Mouse (Mus musculus): ENCODE data around the gene Mki67. TPM values are rescaled to one million over a fixed set of nuclear protein-coding genes. Genes with fewer than 3 reads are reported as not detected.
"Not testable (repeated sequence)": the region's sequence is repeated elsewhere in the genome, so short reads cannot be mapped to it uniquely, and the experiment has no call there.

The Mki67 gene
- total and polyA plus RNA-seq, 3 experiments: 57.8 to 102 (median 73.1) TPM

- H3K79me2 ChIP-seq (replicated peaks; ENCODE audit: control insufficient read depth, extremely low read depth, insufficient read depth, poor library complexity, severe bottlenecking): peaks cover 3% of the 10 kb centered on the region
- H3K9ac ChIP-seq (ENCODE audit: insufficient read depth, low read depth): no peak overlapping the region
- no peaks in the 10 kb centered on the region for H3K27me3 ChIP-seq (replicated peaks)
- H3K4me3 ChIP-seq (replicated peaks in 1 of 3; ENCODE audit: low read depth in 2 of 3, low read length in 2 of 3, poor library complexity in 1 of 3): no peak overlapping the region
- no peak for DNase-seq (ENCODE audit: extremely low read depth)
- TF ChIP-seq RAD21 (IDR thresholded peaks at IDR 0.05; ENCODE audit: low read depth, low read length) (no peak), KAT2A (IDR thresholded peaks at IDR 0.05; ENCODE audit: insufficient replicate concordance, low read length) (no peak), CHD1 (IDR thresholded peaks at IDR 0.05; ENCODE audit: low read depth, low read length) (no peak), PAX5 (IDR thresholded peaks at IDR 0.05; ENCODE audit: low read length) (no peak), HCFC1 (IDR thresholded peaks at IDR 0.05; ENCODE audit: low read depth, low read length) (no peak), TBP (conservative IDR thresholded peaks at IDR 0.05; ENCODE audit: low read depth, low read length) (no peak), ZC3H11A (IDR thresholded peaks at IDR 0.05; ENCODE audit: low read depth, low read length) (no peak), ZNF384 (IDR thresholded peaks at IDR 0.05; ENCODE audit: low read depth, low read length) (no peak), USF1 (IDR thresholded peaks at IDR 0.05; ENCODE audit: low read depth, low read length) (no peak), MAZ (IDR thresholded peaks at IDR 0.05; ENCODE audit: low read depth, low read length) (no peak), MXI1 (IDR thresholded peaks at IDR 0.05; ENCODE audit: low read depth, low read length) (no peak), ELF1 (IDR thresholded peaks at IDR 0.05; ENCODE audit: low read depth, low read length) (no peak), NELFE (IDR thresholded peaks at IDR 0.05; ENCODE audit: low read depth, low read length) (no peak), MYC (IDR thresholded peaks at IDR 0.05; ENCODE audit: low read depth, low read length) (no peak), MAFK (IDR thresholded peaks at IDR 0.05; ENCODE audit: insufficient replicate concordance, low read length) (no peak), TCF12 (IDR thresholded peaks at IDR 0.05; ENCODE audit: low read depth, low read length) (no peak)
- H3K4me2 ChIP-seq (ENCODE audit: insufficient read depth, low read depth, poor library complexity, severe bottlenecking): no peak overlapping the region
- in situ Hi-C loops (cut with MboI; ENCODE audit: low pct_ligation_motif_present, low pct_unique_long_range_greater_than_20kb, low sequenced_read_pairs): no loop called here
- H3K27ac ChIP-seq (ENCODE audit: insufficient read depth, low read depth): 0 out of 2 replicates have a peak overlapping the region, but pooled peaks have one; percentile 13
- peaks cover 80 to 88% of the 10 kb centered on the region in 2 experiments for H3K36me3 ChIP-seq (replicated peaks in 1 of 2; ENCODE audit: control insufficient read depth in 1 of 2, insufficient read depth in 1 of 2, low read length in 1 of 2)
- dilution Hi-C loops (cut with MboI; ENCODE audit: extremely low pct_ligation_motif_present, extremely low pct_unique_long_range_greater_than_20kb, low sequenced_read_pairs): no loop called here
- no peaks in the 10 kb centered on the region for H3K4me1 ChIP-seq (ENCODE audit: control insufficient read depth in 1 of 2, insufficient read depth in 2 of 2)
- no peaks in the 10 kb centered on the region for H3K9me3 ChIP-seq (replicated peaks; ENCODE audit: low read length)
Measured at GRCm38 (mm10) chr7:135689396-135689795, 26.8 kb downstream of the Mki67 start.

GRCm38 (mm10) chr7:135684938-135685337, 31.2 kb downstream of the Mki67 start:
- no peaks in the 10 kb centered on the region for H3K9me3 ChIP-seq (replicated peaks; ENCODE audit: low read length)
- H3K27me3 ChIP-seq (replicated peaks): no peaks in the 10 kb centered on the region
- dilution Hi-C loops (cut with MboI; ENCODE audit: extremely low pct_ligation_motif_present, extremely low pct_unique_long_range_greater_than_20kb, low sequenced_read_pairs) (no loop called here), in situ Hi-C loops (cut with MboI; ENCODE audit: low pct_ligation_motif_present, low pct_unique_long_range_greater_than_20kb, low sequenced_read_pairs) (loop anchor here (5.0 kb wide), 1 partner anchor 52 kb away; no protein-coding TSS in a partner anchor)
- H3K36me3 ChIP-seq (replicated peaks in 1 of 2; ENCODE audit: control insufficient read depth in 1 of 2, insufficient read depth in 1 of 2, low read length in 1 of 2): peaks cover 51 to 66% of the 10 kb centered on the region in 2 experiments
- no peak overlapping the region for H3K27ac ChIP-seq (ENCODE audit: insufficient read depth, low read depth)
- no peaks in the 10 kb centered on the region for H3K79me2 ChIP-seq (replicated peaks; ENCODE audit: control insufficient read depth, extremely low read depth, insufficient read depth, poor library complexity, severe bottlenecking)
- no peak overlapping the region for H3K4me3 ChIP-seq (replicated peaks in 1 of 3; ENCODE audit: low read depth in 2 of 3, low read length in 2 of 3, poor library complexity in 1 of 3)
- no peaks in the 10 kb centered on the region for H3K4me1 ChIP-seq (ENCODE audit: control insufficient read depth in 1 of 2, insufficient read depth in 2 of 2)
- TF ChIP-seq HCFC1 (IDR thresholded peaks at IDR 0.05; ENCODE audit: low read depth, low read length) (no peak), POLR2AphosphoS2 (IDR thresholded peaks at IDR 0.05; ENCODE audit: low read depth, low read length) (peak; percentile 50; the same call in 1 of the 2 replicates), MAZ (IDR thresholded peaks at IDR 0.05; ENCODE audit: low read depth, low read length) (no peak)
- H3K9ac ChIP-seq (ENCODE audit: insufficient read depth, low read depth): no peak overlapping the region
- H3K4me2 ChIP-seq (ENCODE audit: insufficient read depth, low read depth, poor library complexity, severe bottlenecking): no peak overlapping the region
- DNase-seq (ENCODE audit: extremely low read depth): no peak

- peaks cover 44 to 65% of the 10 kb centered on the region in 2 experiments for H3K36me3 ChIP-seq (replicated peaks in 1 of 2; ENCODE audit: control insufficient read depth in 1 of 2, insufficient read depth in 1 of 2, low read length in 1 of 2)
- DNase-seq (ENCODE audit: extremely low read depth); H3K4me1 ChIP-seq (ENCODE audit: control insufficient read depth in 1 of 2, insufficient read depth in 2 of 2); H3K4me3 ChIP-seq (replicated peaks in 1 of 3; ENCODE audit: low read depth in 2 of 3, low read length in 2 of 3, poor library complexity in 1 of 3); H3K79me2 ChIP-seq (replicated peaks; ENCODE audit: control insufficient read depth, extremely low read depth, insufficient read depth, poor library complexity, severe bottlenecking); H3K27ac ChIP-seq (ENCODE audit: insufficient read depth, low read depth); dilution Hi-C loops (cut with MboI; ENCODE audit: extremely low pct_ligation_motif_present, extremely low pct_unique_long_range_greater_than_20kb, low sequenced_read_pairs); H3K9ac ChIP-seq (ENCODE audit: insufficient read depth, low read depth); H3K27me3 ChIP-seq (replicated peaks); H3K9me3 ChIP-seq (replicated peaks; ENCODE audit: low read length); H3K4me2 ChIP-seq (ENCODE audit: insufficient read depth, low read depth, poor library complexity, severe bottlenecking): not testable (repeated sequence)
- in situ Hi-C loops (cut with MboI; ENCODE audit: low pct_ligation_motif_present, low pct_unique_long_range_greater_than_20kb, low sequenced_read_pairs): loop anchor here (5.0 kb wide), 1 partner anchor 53 kb away; no protein-coding TSS in a partner anchor
Measured at GRCm38 (mm10) chr7:135684098-135684497, 32.1 kb downstream of the Mki67 start.

Measured in CH12.LX (cell line).